Mouse (Mus musculus) hindlimb bud, embryonic 11.5 days (tissue): ENCODE data around the gene Slc30a9.

ENCODE experiments used
- DNase-seq: peaks from one replicate; pipeline ENCODE4 v3.0.0-alpha.2; 2012; ENCODE audit warnings: low read depth, low spot score; ENCODE audit errors: extremely low spot score

Gene Slc30a9

GRCm38 (mm10) chr5:67306698-67307521 lies at the start of gene Slc30a9:
TSS of gene Slc30a9 (plus strand) at chr5:67306955.
- DNase-seq = peak; percentile 39

GRCm38 (mm10) chr5:67258473-67258872 lies 48.3 kb upstream of the Slc30a9 start:
- no peak for DNase-seq

DNA sequence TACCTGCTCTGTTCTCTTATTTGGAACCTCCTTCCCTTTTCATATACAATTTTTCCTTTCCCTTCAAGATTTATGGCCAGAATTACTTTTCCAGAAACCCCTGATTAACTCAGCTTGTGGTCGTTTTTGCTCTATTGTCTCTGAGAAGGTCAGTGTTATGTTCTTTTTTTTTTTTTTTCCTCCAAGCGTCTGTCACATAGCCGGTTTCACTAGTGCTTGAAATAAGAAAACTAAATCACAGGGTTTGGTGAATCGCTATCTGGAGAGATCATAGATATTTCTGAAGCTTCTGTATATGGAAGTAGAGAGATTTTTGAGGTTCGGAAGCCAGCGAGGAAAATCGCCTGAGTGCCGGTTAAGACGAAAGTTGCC lies 46.6 kb upstream of the Slc30a9 start:
- DNase-seq = no peak

- peak; percentile 85 for DNase-seq
These were observed 46.0 kb upstream of the Slc30a9 start, which contains the start of gene Tmem33 for GRCm38 (mm10) chr5:67260531-67261371. TSS of gene Tmem33 (plus strand) at chr5:67260565.

- DNase-seq = no peak
These were observed 43.8 kb upstream of the Slc30a9 start for GRCm38 (mm10) chr5:67262964-67263363.

DNA sequence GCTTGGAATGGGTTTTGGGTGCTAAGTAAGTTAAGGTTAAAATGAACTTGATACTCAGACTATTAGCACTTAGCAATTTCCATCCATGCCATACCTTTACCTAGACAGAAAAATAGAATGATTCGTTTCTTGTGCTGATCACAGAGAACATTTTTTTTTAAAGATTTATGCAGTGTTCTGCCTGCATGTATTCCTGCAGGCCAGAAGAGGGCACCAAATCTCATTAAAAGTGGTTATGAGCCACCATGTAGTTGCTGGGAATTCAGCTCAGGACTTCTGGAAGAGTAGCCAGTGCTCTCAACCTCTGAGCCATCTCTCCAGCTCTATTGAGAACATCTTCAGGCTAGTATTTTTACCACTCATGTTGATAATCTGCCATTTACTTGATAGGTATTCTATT lies 40.6 kb upstream of the Slc30a9 start:
- DNase-seq = no peak

- no peak for DNase-seq
These were observed 37.4 kb upstream of the Slc30a9 start for GRCm38 (mm10) chr5:67269309-67269708.

GRCm38 (mm10) chr5:67279407-67279806 lies 27.3 kb upstream of the Slc30a9 start:
- DNase-seq = no peak

- DNase-seq = no peak
These were observed 26.9 kb upstream of the Slc30a9 start for GRCm38 (mm10) chr5:67279840-67280239.

DNA sequence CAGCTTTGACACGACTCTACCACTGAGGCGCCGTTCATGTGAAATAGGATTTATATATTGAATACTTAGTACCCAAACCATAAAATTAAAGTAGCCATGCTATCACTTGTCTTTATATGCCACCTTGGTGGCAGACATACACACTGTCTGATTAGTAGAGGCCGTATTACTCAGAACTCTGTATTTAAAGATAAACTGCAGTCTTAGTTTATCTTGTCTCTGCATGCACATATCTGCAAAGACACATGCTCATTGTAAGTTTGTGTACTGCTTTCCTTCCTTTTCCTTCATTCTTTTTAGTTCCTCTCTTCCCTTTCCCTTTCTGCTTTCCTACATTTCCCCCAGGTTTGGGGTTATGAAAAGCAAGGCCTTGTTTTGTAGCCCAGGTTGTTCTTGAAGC lies 26.4 kb upstream of the Slc30a9 start:
- DNase-seq = no peak

DNA sequence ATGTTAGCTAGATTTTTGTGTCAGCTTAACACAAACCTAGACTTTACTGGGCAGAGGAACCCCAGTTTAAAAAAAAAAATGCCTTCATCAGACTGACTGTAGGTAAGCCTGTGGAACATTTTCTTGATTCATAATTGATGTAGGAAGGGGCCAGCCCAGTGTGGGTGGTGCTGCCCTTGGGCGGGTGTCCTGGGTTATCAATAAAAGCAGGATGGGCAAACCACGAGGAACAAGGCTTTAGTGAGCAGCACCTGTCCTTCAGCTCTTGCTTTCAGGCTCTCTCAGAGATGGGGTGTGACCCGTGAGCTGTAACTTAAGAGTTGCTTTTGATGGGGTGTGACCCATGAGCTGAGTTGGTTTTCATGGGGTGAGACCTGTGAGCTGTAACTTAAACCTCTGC lies 11.7 kb upstream of the Slc30a9 start:
- DNase-seq = no peak

GRCm38 (mm10) chr5:67295682-67296081 lies 11.1 kb upstream of the Slc30a9 start:
- DNase-seq = no peak

DNA sequence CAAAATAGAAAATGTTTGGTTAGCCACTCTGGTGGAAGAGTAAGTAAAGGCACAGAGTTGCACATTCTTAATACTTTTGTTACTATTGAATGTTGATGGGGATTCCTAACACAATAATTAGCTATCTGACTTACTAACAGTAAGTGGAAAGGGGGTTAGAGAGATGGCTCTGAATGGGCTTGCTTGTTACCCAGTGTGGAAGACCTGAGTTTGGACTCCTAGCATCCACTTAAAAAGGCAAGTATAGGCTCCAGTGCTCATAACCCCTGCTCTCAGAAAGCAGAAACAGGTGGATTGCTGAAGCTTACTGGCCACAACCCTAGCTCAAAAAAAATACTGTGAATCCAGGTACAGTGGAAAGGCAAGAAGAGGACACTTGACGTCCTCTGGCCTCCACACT lies 10.6 kb upstream of the Slc30a9 start:
- DNase-seq = no peak

GRCm38 (mm10) chr5:67297026-67297813 lies 9.5 kb upstream of the Slc30a9 start:
- no peak for DNase-seq

- no peak for DNase-seq
These were observed 6.8 kb upstream of the Slc30a9 start for GRCm38 (mm10) chr5:67299847-67300412.

- DNase-seq = no peak
These were observed 5.7 kb upstream of the Slc30a9 start for GRCm38 (mm10) chr5:67300926-67301597.

GRCm38 (mm10) chr5:67301722-67302331 lies 4.9 kb upstream of the Slc30a9 start:
- DNase-seq = no peak

DNA sequence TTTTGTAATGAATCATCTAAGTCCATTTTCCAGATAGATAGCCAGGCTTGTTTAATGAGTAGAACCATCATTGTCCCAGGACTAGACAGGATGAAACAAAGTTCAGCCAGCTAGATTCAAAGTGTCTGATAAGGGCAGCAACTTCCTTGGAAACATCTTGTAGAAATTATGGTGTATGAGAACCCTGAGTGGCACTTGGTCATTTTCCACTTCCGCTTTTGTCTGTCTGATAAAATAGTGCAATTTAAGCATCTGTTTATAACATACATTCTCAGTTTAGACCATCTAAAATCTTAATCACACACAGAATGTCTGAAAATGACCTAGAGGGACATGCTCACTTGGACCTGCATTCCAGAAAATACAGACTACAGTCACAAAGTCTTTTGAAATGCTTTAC lies 2.9 kb upstream of the Slc30a9 start:
- DNase-seq = no peak

GRCm38 (mm10) chr5:67307659-67308222 lies 986 bp downstream of the Slc30a9 start:
- no peak for DNase-seq
